Mouse (Mus musculus): ENCODE measurements at regions not wholly inside any gene's neighbourhood (a gene's known extent, or its start where the extent isn't known, plus 50 kb on each side); places are given as distances from the start of the nearest gene placed in this dataset.
A peak's percentile ranks its signal among the peaks of the same experiment; 100 is the strongest.

DNA sequence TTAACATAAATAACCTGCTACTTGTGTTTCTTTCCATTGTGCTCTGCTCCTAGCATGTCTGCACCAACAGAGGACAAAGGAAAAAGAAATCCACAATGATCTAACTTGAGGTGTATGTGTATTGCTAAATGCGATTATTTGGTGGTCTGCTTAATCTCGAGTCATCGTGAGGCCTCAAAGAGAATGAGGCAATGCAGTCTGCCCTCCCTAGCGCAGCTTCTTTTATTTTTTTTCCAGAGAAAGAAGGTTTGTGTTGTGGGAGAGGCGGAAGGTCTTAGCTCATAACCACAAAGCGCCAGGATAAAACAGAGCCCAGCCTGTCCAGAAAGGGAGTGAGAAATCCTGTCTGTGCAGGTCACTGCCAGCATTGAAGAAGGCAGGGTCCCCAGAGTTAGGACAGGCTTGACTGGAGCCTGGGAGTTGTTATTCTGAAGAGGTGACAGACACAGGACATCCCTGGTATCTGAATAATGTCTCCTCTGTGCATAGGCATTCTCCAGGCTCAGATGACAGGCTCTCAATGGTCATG, 751.3 kb upstream of the Intu start:
- Histone ChIP-seq H3K4me1 (ENCODE audit: control insufficient read depth, insufficient read depth, low read length) (no peaks in the 10 kb centered on the region), H3K4me3 (ENCODE audit: insufficient read depth, low read length) (no peak overlapping the region), H3K27ac (ENCODE audit: insufficient read depth, low read length) (no peak overlapping the region)
- TF ChIP-seq CTCF (IDR thresholded peaks at IDR 0.05; ENCODE audit: borderline replicate concordance, insufficient read depth, low read length) (no peak), POLR2A (IDR thresholded peaks at IDR 0.05; ENCODE audit: low read depth, low read length) (no peak)

DNA sequence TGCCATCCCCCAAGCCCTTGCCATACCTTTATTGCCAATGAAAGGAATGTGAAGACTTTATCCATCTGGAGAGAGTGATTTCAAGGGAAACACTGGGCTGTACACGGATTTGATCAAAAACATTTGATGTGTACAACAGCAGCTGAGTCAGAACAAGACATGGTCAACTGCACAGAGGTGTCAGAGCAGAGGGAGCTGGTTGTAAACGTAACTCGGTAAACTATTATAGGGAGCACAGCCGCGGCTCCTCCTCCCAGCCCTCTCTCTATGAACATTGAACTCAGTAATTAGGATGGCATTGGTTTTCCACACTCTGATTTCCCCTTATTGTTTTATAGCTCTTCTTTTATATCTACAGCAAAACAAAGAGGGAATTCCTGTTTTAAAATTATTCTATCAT, 750.8 kb upstream of the Intu start:
- TF ChIP-seq CTCF (IDR thresholded peaks at IDR 0.05; ENCODE audit: borderline replicate concordance, insufficient read depth, low read length) (no peak), POLR2A (IDR thresholded peaks at IDR 0.05; ENCODE audit: low read depth, low read length) (no peak)
- H3K27ac ChIP-seq (ENCODE audit: insufficient read depth, low read length): no peak overlapping the region
- no peak overlapping the region for H3K4me3 ChIP-seq (ENCODE audit: insufficient read depth, low read length)
- H3K4me1 ChIP-seq (ENCODE audit: control insufficient read depth, insufficient read depth, low read length): no peaks in the 10 kb centered on the region

DNA sequence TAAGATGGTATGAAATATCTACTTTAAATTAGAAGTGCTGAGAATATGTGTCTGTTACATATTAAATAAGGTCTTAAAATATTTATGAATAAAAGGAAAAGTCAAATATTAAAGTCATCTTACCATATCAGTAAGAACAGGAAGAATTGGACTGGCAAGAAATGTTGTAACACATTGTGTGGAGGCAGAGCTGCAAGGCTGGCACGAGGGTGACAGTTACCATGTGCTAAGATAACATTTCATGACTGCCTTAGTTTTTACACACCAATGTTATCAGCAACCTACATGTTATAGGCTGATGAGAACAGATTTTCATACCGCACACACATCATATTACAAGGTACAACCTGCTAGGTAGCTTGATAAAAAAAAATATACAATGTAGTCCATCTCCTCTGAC, 746.2 kb upstream of the Intu start:
- Histone ChIP-seq H3K4me1 (ENCODE audit: control insufficient read depth, insufficient read depth, low read length) (no peaks in the 10 kb centered on the region), H3K27ac (ENCODE audit: insufficient read depth, low read length) (no peak overlapping the region), H3K4me3 (ENCODE audit: insufficient read depth, low read length) (no peak overlapping the region)
- TF ChIP-seq CTCF (IDR thresholded peaks at IDR 0.05; ENCODE audit: borderline replicate concordance, insufficient read depth, low read length) (no peak), POLR2A (IDR thresholded peaks at IDR 0.05; ENCODE audit: low read depth, low read length) (no peak)

DNA sequence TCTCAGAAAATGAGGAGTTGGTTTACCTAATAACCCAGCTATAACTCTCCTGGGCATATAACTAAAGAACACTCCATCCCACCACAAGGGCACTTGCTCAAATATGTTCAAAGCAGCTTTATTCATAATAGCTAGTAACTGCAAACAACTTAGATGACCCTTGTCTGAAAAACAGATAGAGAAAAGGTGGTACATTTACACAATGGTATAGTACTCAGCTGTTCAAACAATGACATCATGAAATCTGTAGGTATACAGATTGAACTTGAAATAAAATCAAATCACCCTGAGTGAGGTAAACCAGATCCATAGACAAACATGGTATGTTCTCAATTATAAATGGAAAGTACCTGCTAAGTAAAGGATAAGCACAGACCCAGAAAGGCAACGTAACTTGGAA, 721.5 kb upstream of the Intu start:
- TF ChIP-seq POLR2A (IDR thresholded peaks at IDR 0.05; ENCODE audit: low read depth, low read length): no peak
- TF ChIP-seq CTCF (IDR thresholded peaks at IDR 0.05; ENCODE audit: borderline replicate concordance, insufficient read depth, low read length): no peak
- Histone ChIP-seq H3K4me1 (ENCODE audit: control insufficient read depth, insufficient read depth, low read length) (no peaks in the 10 kb centered on the region), H3K27ac (ENCODE audit: insufficient read depth, low read length) (no peak overlapping the region), H3K4me3 (ENCODE audit: insufficient read depth, low read length) (no peak overlapping the region)

DNA sequence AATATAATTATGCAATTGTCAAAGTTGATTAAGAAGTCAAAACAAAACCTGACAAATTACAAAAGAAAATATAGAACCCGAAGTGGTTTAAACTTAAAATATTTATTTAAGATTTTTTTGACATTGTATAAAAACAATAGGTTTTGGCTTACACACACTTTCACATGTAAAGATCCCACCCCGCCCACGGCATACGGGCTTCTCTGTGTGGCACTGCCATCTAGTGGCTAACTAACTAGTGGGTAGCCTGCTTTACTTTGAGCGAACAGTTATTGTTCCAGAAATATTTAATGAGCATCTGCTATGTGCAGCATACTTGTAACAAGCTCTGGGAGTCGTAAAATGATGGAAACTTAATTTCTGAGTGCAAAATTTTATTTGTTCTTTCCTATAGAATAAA, 716.3 kb upstream of the Intu start:
- TF ChIP-seq POLR2A (IDR thresholded peaks at IDR 0.05; ENCODE audit: low read depth, low read length): no peak
- peak; percentile 76; the same call in 1 of the 2 replicates for TF ChIP-seq CTCF (IDR thresholded peaks at IDR 0.05; ENCODE audit: borderline replicate concordance, insufficient read depth, low read length)
- Histone ChIP-seq H3K4me3 (ENCODE audit: insufficient read depth, low read length) (no peak overlapping the region), H3K4me1 (ENCODE audit: control insufficient read depth, insufficient read depth, low read length) (no peaks in the 10 kb centered on the region), H3K27ac (ENCODE audit: insufficient read depth, low read length) (no peak overlapping the region)

DNA sequence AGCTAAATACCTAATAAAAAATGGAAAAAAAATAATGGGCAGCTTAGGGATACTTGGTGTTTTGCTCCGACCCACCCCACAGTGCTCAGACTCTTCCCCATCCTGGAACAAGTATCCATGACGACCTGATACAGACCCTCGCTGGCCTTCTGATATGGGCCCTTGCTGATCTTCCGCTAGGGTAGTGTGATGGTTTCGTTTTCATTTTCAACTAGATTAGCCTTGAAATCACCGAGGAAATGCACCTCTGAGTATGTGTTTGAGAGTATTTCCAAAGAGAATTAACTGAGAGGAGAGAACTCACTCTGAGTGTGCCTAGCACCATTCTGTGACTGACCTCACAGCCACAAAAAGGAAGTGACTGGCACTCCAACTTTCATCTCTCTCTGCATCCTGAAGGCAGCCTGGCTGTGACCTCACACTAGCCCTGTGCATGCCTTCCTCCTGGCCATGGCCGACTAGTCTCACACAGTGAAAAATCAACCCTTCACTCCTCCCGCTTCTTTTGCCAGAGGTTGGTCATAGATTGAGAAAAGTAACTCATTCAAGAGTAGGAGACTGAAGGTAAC, 700.5 kb upstream of the Intu start:
- H3K27ac ChIP-seq (ENCODE audit: insufficient read depth, low read length): no peak overlapping the region
- no peak overlapping the region for H3K4me3 ChIP-seq (ENCODE audit: insufficient read depth, low read length)
- peaks cover 4% of the 10 kb centered on the region; the same call in 1 of the 2 replicates for H3K4me1 ChIP-seq (ENCODE audit: control insufficient read depth, insufficient read depth, low read length)
- no peak for TF ChIP-seq POLR2A (IDR thresholded peaks at IDR 0.05; ENCODE audit: low read depth, low read length)
- no peak for TF ChIP-seq CTCF (IDR thresholded peaks at IDR 0.05; ENCODE audit: borderline replicate concordance, insufficient read depth, low read length)

DNA sequence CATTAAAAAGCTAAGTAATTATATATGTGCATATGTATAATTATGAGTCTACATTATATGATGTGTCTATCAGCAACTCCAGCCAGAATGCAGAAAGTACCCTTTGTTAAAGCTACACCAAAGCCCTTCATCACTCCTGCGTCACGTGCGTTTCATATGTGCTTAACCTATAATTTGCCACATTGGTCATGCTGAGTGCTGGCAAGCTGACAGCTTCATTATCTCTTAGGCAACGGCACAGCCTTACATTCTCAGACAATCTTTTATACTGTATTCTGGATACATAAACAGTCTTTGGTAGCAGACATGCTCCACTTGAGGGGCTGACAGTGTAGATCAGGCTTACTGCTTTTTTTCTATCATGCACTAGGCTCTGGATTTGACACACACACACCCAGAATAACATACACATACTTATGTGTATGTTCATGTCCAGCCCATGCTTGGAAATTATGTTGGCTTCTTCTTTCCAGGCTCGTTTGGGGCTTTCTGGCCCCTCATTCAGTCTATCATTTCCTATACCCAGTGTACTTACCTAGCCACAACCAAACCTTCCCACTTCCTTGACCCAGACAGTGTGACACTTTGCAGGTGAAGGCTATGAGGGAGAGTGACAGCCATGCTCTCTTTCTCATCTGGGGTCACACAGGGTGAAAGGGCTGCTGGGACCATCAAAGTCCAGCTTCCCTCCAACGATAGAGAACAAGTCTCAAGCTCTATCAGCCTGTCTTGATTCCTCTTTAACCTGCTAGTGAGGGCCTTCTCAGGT, 692.5 kb upstream of the Intu start:
- Histone ChIP-seq H3K4me3 (ENCODE audit: insufficient read depth, low read length) (no peak overlapping the region), H3K4me1 (ENCODE audit: control insufficient read depth, insufficient read depth, low read length) (peaks cover 4% of the 10 kb centered on the region), H3K27ac (ENCODE audit: insufficient read depth, low read length) (no peak overlapping the region)
- TF ChIP-seq CTCF (IDR thresholded peaks at IDR 0.05; ENCODE audit: borderline replicate concordance, insufficient read depth, low read length) (no peak), POLR2A (IDR thresholded peaks at IDR 0.05; ENCODE audit: low read depth, low read length) (no peak)

DNA sequence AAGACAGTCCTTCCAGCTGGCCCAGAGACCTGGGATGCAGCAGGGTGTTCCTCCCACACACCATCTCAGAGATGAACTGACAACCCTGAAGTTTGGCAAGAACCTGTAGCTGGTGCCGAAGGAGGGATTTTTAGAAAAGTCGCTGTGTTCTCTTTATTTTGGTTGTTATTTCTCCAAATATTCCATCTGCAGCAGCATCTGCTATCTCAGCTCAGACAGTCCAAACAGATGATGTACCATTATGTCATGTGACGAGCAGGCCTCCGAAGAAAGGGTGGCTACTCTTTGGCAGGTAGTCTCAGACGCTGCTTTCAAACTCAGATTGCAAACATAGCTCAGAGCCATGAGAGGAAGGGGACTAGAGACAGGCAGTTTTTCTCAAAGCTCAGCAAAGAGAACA, 690.1 kb upstream of the Intu start:
- Histone ChIP-seq H3K4me1 (ENCODE audit: control insufficient read depth, insufficient read depth, low read length) (no peaks in the 10 kb centered on the region; the same call in 1 of the 2 replicates), H3K4me3 (ENCODE audit: insufficient read depth, low read length) (no peak overlapping the region), H3K27ac (ENCODE audit: insufficient read depth, low read length) (no peak overlapping the region)
- TF ChIP-seq CTCF (IDR thresholded peaks at IDR 0.05; ENCODE audit: borderline replicate concordance, insufficient read depth, low read length) (no peak), POLR2A (IDR thresholded peaks at IDR 0.05; ENCODE audit: low read depth, low read length) (no peak)

DNA sequence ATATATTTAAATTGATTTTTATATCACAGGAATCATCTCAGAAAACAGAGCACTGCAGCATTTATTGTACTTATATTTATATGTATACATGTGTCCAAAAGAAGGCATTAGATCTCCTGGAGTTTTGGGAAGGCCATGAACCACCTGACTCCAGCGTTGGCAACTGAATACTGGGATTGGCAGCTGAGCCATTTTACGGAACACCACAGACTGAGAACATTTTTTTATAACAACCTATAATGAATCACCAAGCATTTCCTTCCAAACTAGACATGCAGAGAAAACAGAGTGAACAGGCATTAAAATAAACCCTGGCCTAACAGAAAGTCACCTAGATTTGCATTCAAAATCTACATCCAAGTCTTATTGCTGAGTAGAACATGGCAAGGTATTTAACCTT, 686.0 kb upstream of the Intu start:
- Histone ChIP-seq H3K4me1 (ENCODE audit: control insufficient read depth, insufficient read depth, low read length) (no peaks in the 10 kb centered on the region), H3K27ac (ENCODE audit: insufficient read depth, low read length) (peak overlapping the region; percentile 52; the same call in 1 of the 2 replicates), H3K4me3 (ENCODE audit: insufficient read depth, low read length) (no peak overlapping the region)
- TF ChIP-seq POLR2A (IDR thresholded peaks at IDR 0.05; ENCODE audit: low read depth, low read length) (no peak), CTCF (IDR thresholded peaks at IDR 0.05; ENCODE audit: borderline replicate concordance, insufficient read depth, low read length) (no peak)

DNA sequence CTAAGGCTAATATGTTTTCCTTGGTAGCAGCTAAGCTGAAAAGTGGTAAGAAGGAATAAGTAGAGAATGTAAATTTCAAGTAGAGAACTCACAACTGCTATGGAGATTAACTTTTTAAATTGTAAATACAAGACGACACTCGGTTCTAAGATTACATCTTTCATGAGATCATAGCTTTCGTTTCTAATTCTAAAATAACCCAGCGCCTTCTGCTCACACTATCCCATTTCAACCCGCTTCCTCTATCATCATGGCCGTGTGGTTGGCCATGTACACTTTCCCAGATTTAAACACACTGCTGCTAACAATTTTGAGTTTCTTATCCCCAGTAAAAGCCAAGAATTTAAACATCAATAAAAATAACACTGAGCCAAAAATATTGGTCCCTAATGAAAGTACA, 682.3 kb upstream of the Intu start:
- H3K4me1 ChIP-seq (ENCODE audit: control insufficient read depth, insufficient read depth, low read length): no peaks in the 10 kb centered on the region
- no peak overlapping the region for H3K4me3 ChIP-seq (ENCODE audit: insufficient read depth, low read length)
- H3K27ac ChIP-seq (ENCODE audit: insufficient read depth, low read length): no peak overlapping the region
- no peak for TF ChIP-seq CTCF (IDR thresholded peaks at IDR 0.05; ENCODE audit: borderline replicate concordance, insufficient read depth, low read length)
- no peak for TF ChIP-seq POLR2A (IDR thresholded peaks at IDR 0.05; ENCODE audit: low read depth, low read length)
